Mouse (Mus musculus): Measurements from ENCODE around the gene Lrrfip2. TPM values are rescaled to one million over a fixed set of nuclear protein-coding genes. Genes with fewer than 3 reads are reported as not detected.

Lrrfip2 gene
- polyA plus RNA-seq, 1 experiment from 2014 or later, result 50.8 TPM

- Histone ChIP-seq H3K9me3 (ENCODE audit: control insufficient read depth, low read length) (no peaks in the 10 kb centered on the region), H3K27me3 (ENCODE audit: control insufficient read depth, insufficient read depth, low read length) (no peaks in the 10 kb centered on the region), H3K4me2 (ENCODE audit: low read depth) (no peak overlapping the region), H3K9ac (ENCODE audit: low read length) (no peak overlapping the region), H3K36me3 (ENCODE audit: control insufficient read depth, insufficient read depth, low read length) (peaks cover 2% of the 10 kb centered on the region; the same call in 1 of the 2 replicates), H3K27ac (ENCODE audit: low read depth, low read length) (no peak overlapping the region), H3K4me3 (ENCODE audit: low read depth, low read length) (no peak overlapping the region), H3K4me1 (ENCODE audit: control insufficient read depth, insufficient read depth, low read length) (no peaks in the 10 kb centered on the region)
- ATAC-seq (ENCODE audit: insufficient read depth, low FRiP score, low TSS enrichment) (no peak), DNase-seq (ENCODE audit: low spot score) (no peak)
- 96% methylated on average over 2 of the region's 2 CpGs for WGBS
These were observed 75.8 kb downstream of the Lrrfip2 start for GRCm38 (mm10) chr9:111193211-111193610.

- Histone ChIP-seq H3K4me3 (ENCODE audit: low read depth, low read length) (no peak overlapping the region), H3K4me2 (ENCODE audit: low read depth) (no peak overlapping the region), H3K36me3 (ENCODE audit: control insufficient read depth, insufficient read depth, low read length) (no peaks in the 10 kb centered on the region; the same call in 1 of the 2 replicates), H3K27ac (ENCODE audit: low read depth, low read length) (no peak overlapping the region), H3K27me3 (ENCODE audit: control insufficient read depth, insufficient read depth, low read length) (no peaks in the 10 kb centered on the region), H3K9me3 (ENCODE audit: control insufficient read depth, low read length) (no peaks in the 10 kb centered on the region), H3K4me1 (ENCODE audit: control insufficient read depth, insufficient read depth, low read length) (no peaks in the 10 kb centered on the region), H3K9ac (ENCODE audit: low read length) (no peak overlapping the region)
- no peak for ATAC-seq (ENCODE audit: insufficient read depth, low FRiP score, low TSS enrichment)
- WGBS, result 92% methylated on average over 3 of the region's 3 CpGs
- no peak for DNase-seq (ENCODE audit: low spot score)
These were observed 79.7 kb downstream of the Lrrfip2 start for GRCm38 (mm10) chr9:111197116-111197515.

DNA sequence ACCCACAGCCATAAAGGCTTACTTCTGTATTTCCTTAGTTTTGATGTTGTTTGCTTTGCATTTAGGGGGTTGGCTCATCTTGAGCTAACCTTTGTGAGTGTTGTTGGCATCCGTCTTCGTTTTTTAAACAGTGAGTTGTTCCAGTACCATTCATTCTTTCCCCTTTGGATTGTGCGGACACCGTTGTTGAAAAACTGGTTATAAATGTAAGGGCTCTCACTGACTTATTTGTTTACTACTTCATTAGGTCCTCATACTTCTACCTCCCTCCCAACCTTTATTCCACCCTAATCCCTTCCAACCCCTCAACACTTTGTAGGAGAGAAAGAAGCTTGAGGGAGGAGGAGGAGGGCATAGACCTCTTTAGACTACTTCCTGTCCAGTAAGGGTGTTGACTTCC is 80.3 kb downstream of the Lrrfip2 start:
- H3K27me3 ChIP-seq (ENCODE audit: control insufficient read depth, insufficient read depth, low read length), result no peaks in the 10 kb centered on the region
- 94% methylated on average over 4 of the region's 4 CpGs for WGBS
- no peak overlapping the region for H3K4me2 ChIP-seq (ENCODE audit: low read depth)
- H3K9me3 ChIP-seq (ENCODE audit: control insufficient read depth, low read length), result no peaks in the 10 kb centered on the region
- no peaks in the 10 kb centered on the region for H3K4me1 ChIP-seq (ENCODE audit: control insufficient read depth, insufficient read depth, low read length)
- no peak overlapping the region for H3K4me3 ChIP-seq (ENCODE audit: low read depth, low read length)
- H3K27ac ChIP-seq (ENCODE audit: low read depth, low read length), result no peak overlapping the region
- DNase-seq (ENCODE audit: low spot score), result no peak
- no peak overlapping the region for H3K9ac ChIP-seq (ENCODE audit: low read length)
- no peaks in the 10 kb centered on the region; the same call in 1 of the 2 replicates for H3K36me3 ChIP-seq (ENCODE audit: control insufficient read depth, insufficient read depth, low read length)
- no peak for ATAC-seq (ENCODE audit: insufficient read depth, low FRiP score, low TSS enrichment)

DNA sequence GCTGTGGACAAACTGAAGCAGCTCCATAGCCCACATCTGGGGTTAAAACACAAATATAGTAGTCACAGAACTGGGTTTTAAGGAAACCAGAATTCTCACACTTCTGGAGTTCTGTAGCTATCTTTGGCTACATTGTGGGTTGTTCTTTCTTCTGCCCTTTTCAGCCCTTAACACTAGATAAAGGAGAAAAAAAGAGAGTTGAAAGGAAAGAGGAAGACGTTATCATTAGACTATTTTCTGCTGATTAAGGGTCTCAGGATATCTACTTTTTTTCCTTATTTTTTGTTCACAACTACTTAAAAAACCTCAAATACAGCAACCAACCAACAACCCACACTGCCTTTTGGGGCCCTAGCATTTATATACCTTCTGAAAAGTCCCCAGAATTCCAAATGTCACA is 80.9 kb downstream of the Lrrfip2 start:
- WGBS, result 94% methylated on average over 1 of the region's 1 CpGs
- no peaks in the 10 kb centered on the region for H3K4me1 ChIP-seq (ENCODE audit: control insufficient read depth, insufficient read depth, low read length)
- no peak overlapping the region for H3K9ac ChIP-seq (ENCODE audit: low read length)
- no peaks in the 10 kb centered on the region for H3K27me3 ChIP-seq (ENCODE audit: control insufficient read depth, insufficient read depth, low read length)
- ATAC-seq (ENCODE audit: insufficient read depth, low FRiP score, low TSS enrichment) (no peak), DNase-seq (ENCODE audit: low spot score) (no peak)
- H3K4me3 ChIP-seq (ENCODE audit: low read depth, low read length), result no peak overlapping the region
- no peak overlapping the region for H3K27ac ChIP-seq (ENCODE audit: low read depth, low read length)
- H3K36me3 ChIP-seq (ENCODE audit: control insufficient read depth, insufficient read depth, low read length), result no peaks in the 10 kb centered on the region; the same call in 1 of the 2 replicates
- no peak overlapping the region for H3K4me2 ChIP-seq (ENCODE audit: low read depth)
- no peaks in the 10 kb centered on the region for H3K9me3 ChIP-seq (ENCODE audit: control insufficient read depth, low read length)

GRCm38 (mm10) chr9:111200208-111200607 is 82.8 kb downstream of the Lrrfip2 start:
- Histone ChIP-seq H3K36me3 (ENCODE audit: control insufficient read depth, insufficient read depth, low read length) (no peaks in the 10 kb centered on the region; the same call in 1 of the 2 replicates), H3K4me3 (ENCODE audit: low read depth, low read length) (no peak overlapping the region), H3K27ac (ENCODE audit: low read depth, low read length) (no peak overlapping the region), H3K4me2 (ENCODE audit: low read depth) (no peak overlapping the region), H3K27me3 (ENCODE audit: control insufficient read depth, insufficient read depth, low read length) (no peaks in the 10 kb centered on the region), H3K4me1 (ENCODE audit: control insufficient read depth, insufficient read depth, low read length) (no peaks in the 10 kb centered on the region), H3K9me3 (ENCODE audit: control insufficient read depth, low read length) (no peaks in the 10 kb centered on the region), H3K9ac (ENCODE audit: low read length) (no peak overlapping the region)
- ATAC-seq (ENCODE audit: insufficient read depth, low FRiP score, low TSS enrichment), result no peak
- no peak for DNase-seq (ENCODE audit: low spot score)

DNA sequence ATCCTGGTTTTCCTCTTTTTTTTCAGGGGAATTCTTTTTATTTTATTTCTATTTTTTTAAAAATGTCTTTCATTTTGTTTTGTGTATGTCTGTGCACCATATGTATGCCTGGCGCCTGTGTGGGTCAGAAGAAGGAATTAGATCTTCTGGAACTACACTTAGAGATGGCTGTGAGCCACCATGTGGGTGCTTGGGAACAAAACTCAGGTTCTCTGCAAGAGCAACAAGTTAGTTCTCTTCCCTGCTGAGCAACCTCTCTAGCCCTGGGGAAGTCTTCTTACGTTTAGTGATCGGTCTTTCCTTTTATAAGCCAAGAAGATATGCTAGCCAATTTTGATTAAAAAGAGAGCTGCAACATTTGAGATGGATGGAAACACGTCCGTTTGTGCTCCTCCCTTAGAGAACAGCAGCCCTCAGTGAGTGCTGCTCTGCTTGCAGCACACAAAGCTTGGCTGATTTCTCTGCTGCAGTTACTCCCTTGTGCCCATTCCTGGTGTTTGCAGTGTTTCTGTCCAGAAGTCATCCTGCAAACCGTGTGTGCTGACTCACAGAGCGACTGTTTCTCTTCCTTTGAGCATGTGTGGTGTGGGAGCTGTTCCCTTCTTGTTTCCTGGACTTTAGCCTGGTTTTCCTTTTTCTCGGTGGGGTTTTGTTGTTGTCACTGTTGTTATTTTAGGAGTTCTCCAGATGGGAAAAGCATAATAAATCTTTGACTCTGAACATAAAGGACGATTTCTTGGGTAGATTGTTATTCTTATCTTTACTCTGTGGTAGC is 87.4 kb downstream of the Lrrfip2 start:
- ATAC-seq (ENCODE audit: insufficient read depth, low FRiP score, low TSS enrichment) (no peak), DNase-seq (ENCODE audit: low spot score) (no peak)
- Histone ChIP-seq H3K4me3 (ENCODE audit: low read depth, low read length) (no peak overlapping the region), H3K4me2 (ENCODE audit: low read depth) (no peak overlapping the region), H3K9me3 (ENCODE audit: control insufficient read depth, low read length) (no peaks in the 10 kb centered on the region), H3K36me3 (ENCODE audit: control insufficient read depth, insufficient read depth, low read length) (no peaks in the 10 kb centered on the region), H3K27me3 (ENCODE audit: control insufficient read depth, insufficient read depth, low read length) (no peaks in the 10 kb centered on the region), H3K9ac (ENCODE audit: low read length) (no peak overlapping the region), H3K27ac (ENCODE audit: low read depth, low read length) (no peak overlapping the region), H3K4me1 (ENCODE audit: control insufficient read depth, insufficient read depth, low read length) (no peaks in the 10 kb centered on the region)
- 66% methylated on average over 9 of the region's 9 CpGs for WGBS

DNA sequence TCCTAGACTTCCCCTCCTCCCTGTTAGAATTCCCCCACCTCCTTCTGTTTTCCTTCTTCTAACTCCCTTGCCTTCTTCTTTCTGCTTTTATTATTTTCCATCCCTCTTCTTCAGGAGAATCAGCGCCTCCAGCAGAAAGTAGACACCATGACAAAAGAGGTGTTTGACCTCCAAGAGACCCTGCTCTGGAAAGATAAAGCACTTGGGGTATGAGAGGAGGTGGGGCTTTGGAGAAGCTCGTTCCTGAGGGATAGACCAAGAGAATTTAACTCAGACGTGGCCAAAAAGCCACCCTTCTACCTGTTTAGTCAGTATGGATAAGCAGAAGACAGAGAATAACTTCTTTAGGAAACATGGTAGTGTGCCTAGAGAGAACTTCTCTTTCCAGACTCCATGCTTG is 90.3 kb downstream of the Lrrfip2 start:
- Histone ChIP-seq H3K4me3 (ENCODE audit: low read depth, low read length) (no peak overlapping the region), H3K9ac (ENCODE audit: low read length) (no peak overlapping the region), H3K36me3 (ENCODE audit: control insufficient read depth, insufficient read depth, low read length) (no peaks in the 10 kb centered on the region), H3K4me1 (ENCODE audit: control insufficient read depth, insufficient read depth, low read length) (no peaks in the 10 kb centered on the region), H3K27ac (ENCODE audit: low read depth, low read length) (no peak overlapping the region), H3K9me3 (ENCODE audit: control insufficient read depth, low read length) (no peaks in the 10 kb centered on the region), H3K4me2 (ENCODE audit: low read depth) (no peak overlapping the region), H3K27me3 (ENCODE audit: control insufficient read depth, insufficient read depth, low read length) (no peaks in the 10 kb centered on the region)
- DNase-seq (ENCODE audit: low spot score) (no peak), ATAC-seq (ENCODE audit: insufficient read depth, low FRiP score, low TSS enrichment) (no peak)
- 62% methylated on average over 3 of the region's 3 CpGs for WGBS

DNA sequence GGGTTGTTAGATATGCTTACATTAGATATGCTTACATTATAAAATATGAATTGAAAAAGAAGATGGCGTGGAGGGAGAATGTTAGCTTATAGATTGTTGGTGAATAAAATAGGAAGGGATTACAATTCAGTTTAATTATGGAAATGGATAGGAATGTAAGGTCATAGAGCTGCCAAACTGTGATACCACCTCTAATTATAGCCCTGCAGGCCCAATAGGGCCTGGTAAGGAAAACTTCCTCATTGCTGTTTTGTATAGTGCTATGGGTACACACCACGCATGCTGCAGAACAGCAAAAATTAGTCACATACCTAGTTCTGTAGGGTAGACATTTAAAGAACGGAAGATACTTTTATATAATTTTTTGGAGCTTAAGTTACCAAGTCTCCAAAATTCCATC is 90.8 kb downstream of the Lrrfip2 start:
- DNase-seq (ENCODE audit: low spot score), result no peak
- WGBS, result 98% methylated on average over 3 of the region's 3 CpGs
- Histone ChIP-seq H3K36me3 (ENCODE audit: control insufficient read depth, insufficient read depth, low read length) (no peaks in the 10 kb centered on the region), H3K4me1 (ENCODE audit: control insufficient read depth, insufficient read depth, low read length) (no peaks in the 10 kb centered on the region), H3K4me3 (ENCODE audit: low read depth, low read length) (no peak overlapping the region), H3K9me3 (ENCODE audit: control insufficient read depth, low read length) (no peaks in the 10 kb centered on the region), H3K9ac (ENCODE audit: low read length) (no peak overlapping the region), H3K27me3 (ENCODE audit: control insufficient read depth, insufficient read depth, low read length) (no peaks in the 10 kb centered on the region), H3K4me2 (ENCODE audit: low read depth) (no peak overlapping the region), H3K27ac (ENCODE audit: low read depth, low read length) (no peak overlapping the region)
- ATAC-seq (ENCODE audit: insufficient read depth, low FRiP score, low TSS enrichment), result no peak

DNA sequence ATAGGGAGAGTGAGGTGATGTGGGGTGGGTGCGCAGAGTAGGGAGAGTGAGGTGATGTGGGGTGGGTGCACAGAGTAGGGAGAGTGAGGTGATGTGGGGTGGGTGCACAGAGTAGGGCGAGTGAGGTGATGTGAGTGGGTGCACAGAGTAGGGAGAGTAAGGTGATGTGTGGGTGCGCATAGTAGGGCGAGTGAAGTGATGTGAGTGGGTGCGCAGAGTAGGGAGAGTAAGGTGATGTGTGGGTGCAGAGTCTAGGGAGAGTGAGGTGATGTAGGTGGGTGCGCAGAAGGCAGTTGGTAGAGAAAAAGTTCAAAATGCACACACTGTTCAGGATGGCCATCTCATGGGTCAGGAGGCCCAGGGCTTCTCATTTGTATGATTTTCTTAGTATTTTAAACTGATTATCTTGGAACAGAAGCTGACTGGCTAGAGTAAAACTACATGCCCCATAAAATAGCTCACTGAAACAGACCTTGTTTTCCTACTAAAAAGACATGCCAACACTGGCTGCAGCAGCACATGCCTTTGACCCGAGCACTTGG is 91.8 kb downstream of the Lrrfip2 start:
- Histone ChIP-seq H3K27me3 (ENCODE audit: control insufficient read depth, insufficient read depth, low read length) (no peaks in the 10 kb centered on the region), H3K9me3 (ENCODE audit: control insufficient read depth, low read length) (no peaks in the 10 kb centered on the region), H3K4me2 (ENCODE audit: low read depth) (no peak overlapping the region), H3K4me1 (ENCODE audit: control insufficient read depth, insufficient read depth, low read length) (no peaks in the 10 kb centered on the region), H3K9ac (ENCODE audit: low read length) (no peak overlapping the region), H3K4me3 (ENCODE audit: low read depth, low read length) (no peak overlapping the region), H3K27ac (ENCODE audit: low read depth, low read length) (no peak overlapping the region), H3K36me3 (ENCODE audit: control insufficient read depth, insufficient read depth, low read length) (no peaks in the 10 kb centered on the region)
- no peak for ATAC-seq (ENCODE audit: insufficient read depth, low FRiP score, low TSS enrichment)
- DNase-seq (ENCODE audit: low spot score), result no peak
- WGBS, result 91% methylated on average over 7 of the region's 7 CpGs
